Mouse (Mus musculus) thymus, adult 2 months (tissue): ENCODE data around the gene Prps2.

Experiments
- CTCF ChIP-seq: fragments of 200-500 bp; IDR thresholded peaks from 2 replicates; pipeline ENCODE4 v1.5.1; 2012; ENCODE audit warnings: mild to moderate bottlenecking, control low read depth, low read length, moderate library complexity, borderline replicate concordance; ENCODE audit not compliant: control insufficient read depth, poor library complexity, insufficient read depth; ENCODE audit errors: extremely low read depth
- POLR2A ChIP-seq: fragments of 200-500 bp; IDR thresholded peaks from 2 replicates; pipeline ENCODE4 v1.6.1; 2012; ENCODE audit warnings: mild to moderate bottlenecking, low read length, control low read depth, moderate library complexity; ENCODE audit not compliant: control insufficient read depth, poor library complexity, insufficient read depth; ENCODE audit errors: extremely low read depth

GRCm38 (mm10) chrX:167330399-167330798 lies 52.1 kb downstream of the Prps2 start, which contains the start of gene Tlr7:
- TF ChIP-seq CTCF (no peak), POLR2A (no peak)
